Comparison of ENCODE assay signal across 8 mouse cellular contexts in the genomic region with DNA sequence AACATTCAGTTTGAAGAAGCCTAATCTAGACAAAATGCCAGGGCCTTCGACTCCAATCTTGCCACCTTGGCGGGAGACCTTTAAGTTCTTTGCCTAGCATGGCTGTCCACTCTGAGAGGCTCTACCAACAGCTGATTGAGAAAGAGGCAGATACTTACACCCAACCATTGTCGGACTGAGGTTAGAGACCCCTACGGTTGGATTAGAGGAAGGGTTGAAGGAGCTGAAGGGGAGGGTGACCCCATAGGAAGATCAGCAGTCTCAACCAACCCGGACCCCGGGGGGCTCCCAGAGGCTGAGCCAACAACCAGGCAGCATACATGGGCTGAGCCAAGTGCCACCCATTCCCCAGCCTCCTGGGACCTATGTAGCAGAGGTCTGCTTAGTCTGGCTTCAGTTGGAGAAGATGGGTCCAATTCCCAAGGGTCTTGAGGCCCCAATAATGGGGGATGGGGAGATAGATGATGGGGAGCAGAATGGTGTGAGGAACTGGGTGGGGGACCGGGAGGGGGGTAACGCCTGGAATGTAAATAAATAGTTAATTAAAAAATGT. TPM values are rescaled to one million over a fixed set of nuclear protein-coding genes. Genes with fewer than 3 reads are reported as not detected.
DNase-seq lines count a peak whose midpoint lies in the region; ATAC-seq and TF ChIP-seq lines count a peak whose summit lies in the region.

No protein-coding gene starts in this region.

- no peaks in the 10 kb centered on the region for H3K9me3 ChIP-seq in forebrain, embryonic 11.5 days (ENCODE audit: control insufficient read depth, low read length)
- H3K9me3 ChIP-seq in kidney, embryonic 14.5 days (ENCODE audit: control insufficient read depth, low read length) = no peaks in the 10 kb centered on the region
- H3K9me3 ChIP-seq in midbrain, embryonic 16.5 days (replicated peaks; ENCODE audit: control insufficient read depth, low read length, poor library complexity, severe bottlenecking) = no peaks in the 10 kb centered on the region

- no peak overlapping the region for H3K27ac ChIP-seq in bone marrow macrophage, adult 2 months (ENCODE audit: insufficient read depth, low read depth, low read length)
- H3K27ac ChIP-seq in forebrain, embryonic 11.5 days (ENCODE audit: low read depth, low read length) = no peak overlapping the region
- H3K27ac ChIP-seq in kidney, embryonic 14.5 days (ENCODE audit: low read depth, low read length) = no peak overlapping the region
- peak overlapping the region; percentile 91 for H3K27ac ChIP-seq in midbrain, embryonic 16.5 days (ENCODE audit: low read length)

- H3K36me3 ChIP-seq in forebrain, embryonic 11.5 days (ENCODE audit: control insufficient read depth, insufficient read depth, low read length) = no peaks in the 10 kb centered on the region
- no peaks in the 10 kb centered on the region for H3K36me3 ChIP-seq in kidney, embryonic 14.5 days (ENCODE audit: control insufficient read depth, insufficient read depth, low read length)
- H3K36me3 ChIP-seq in midbrain, embryonic 16.5 days (ENCODE audit: control insufficient read depth, insufficient read depth, low read length) = no peaks in the 10 kb centered on the region

- H3K4me1 ChIP-seq in bone marrow macrophage, adult 2 months (ENCODE audit: control insufficient read depth, insufficient read depth, low read length) = peaks cover 6% of the 10 kb centered on the region
- H3K4me1 ChIP-seq in forebrain, embryonic 11.5 days (replicated peaks; ENCODE audit: control insufficient read depth, insufficient read depth, low read length) = no peaks in the 10 kb centered on the region
- H3K4me1 ChIP-seq in kidney, embryonic 14.5 days (ENCODE audit: control insufficient read depth, insufficient read depth, low read length) = peaks cover 7% of the 10 kb centered on the region; the same call in 1 of the 2 replicates
- peaks cover 16% of the 10 kb centered on the region for H3K4me1 ChIP-seq in midbrain, embryonic 16.5 days (ENCODE audit: control insufficient read depth, insufficient read depth, low read length)

- H3K27me3 ChIP-seq in forebrain, embryonic 11.5 days (ENCODE audit: control insufficient read depth, insufficient read depth, low read length) = no peaks in the 10 kb centered on the region
- no peaks in the 10 kb centered on the region for H3K27me3 ChIP-seq in kidney, embryonic 14.5 days (ENCODE audit: control insufficient read depth, insufficient read depth, low read length)
- H3K27me3 ChIP-seq in midbrain, embryonic 16.5 days (ENCODE audit: control insufficient read depth, insufficient read depth, low read depth, low read length) = no peaks in the 10 kb centered on the region

- intact Hi-C loops in left cerebral cortex, postnatal 10 days (cut with DNase I) = no loop called here

- no peak for TF ChIP-seq POLR2A in bone marrow macrophage, adult 2 months (IDR thresholded peaks at IDR 0.05; ENCODE audit: borderline replicate concordance, low read depth, low read length)

- H3K4me2 ChIP-seq in forebrain, embryonic 11.5 days (ENCODE audit: low read depth, low read length, severe bottlenecking) = peak overlapping the region; percentile 29
- peak overlapping the region; percentile 54 for H3K4me2 ChIP-seq in kidney, embryonic 14.5 days (replicated peaks; ENCODE audit: low read depth, low read length)
- peak overlapping the region; percentile 87 for H3K4me2 ChIP-seq in midbrain, embryonic 16.5 days (ENCODE audit: low read length)

- peak; percentile 73 for ATAC-seq in forebrain, embryonic 11.5 days (replicated peaks; ENCODE audit: low FRiP score)
- peak; percentile 72 for ATAC-seq in kidney, embryonic 14.5 days (ENCODE audit: low FRiP score, low TSS enrichment)
- peak; percentile 85 for ATAC-seq in midbrain, embryonic 16.5 days

- peak; percentile 4 to 32 for DNase-seq in left cerebral cortex, postnatal 10 days (ENCODE audit: extremely low spot score in 1 of 2, low spot score in 2 of 2)
- no peak for DNase-seq in left cerebral cortex, adult 9 months (ENCODE audit: low spot score in 2 of 2)
- peak; percentile 55 for DNase-seq in forebrain, embryonic 11.5 days (ENCODE audit: low spot score)
- DNase-seq in gastrocnemius, adult 18-20 months (ENCODE audit: low spot score) = no peak
- no peak for DNase-seq in frontal cortex, postnatal 25 days (ENCODE audit: low spot score in 2 of 2)

- H3K4me3 ChIP-seq in bone marrow macrophage, adult 2 months (ENCODE audit: insufficient read depth, low read length) = peak overlapping the region; percentile 65
- peak overlapping the region; percentile 57 for H3K4me3 ChIP-seq in forebrain, embryonic 11.5 days (ENCODE audit: low read depth, low read length)
- H3K4me3 ChIP-seq in kidney, embryonic 14.5 days (ENCODE audit: low read length) = peak overlapping the region; percentile 77
- peak overlapping the region; percentile 86 for H3K4me3 ChIP-seq in midbrain, embryonic 16.5 days (ENCODE audit: low read depth, low read length)

- WGBS in forebrain, embryonic 11.5 days = 57% methylated on average over 8 of the region's 8 CpGs
- 58% methylated on average over 8 of the region's 8 CpGs for WGBS in kidney, embryonic 14.5 days
- 68% methylated on average over 8 of the region's 8 CpGs for WGBS in midbrain, embryonic 16.5 days

- H3K9ac ChIP-seq in forebrain, embryonic 11.5 days (ENCODE audit: low read length) = no peak overlapping the region; the same call in 1 of the 2 replicates
- peak overlapping the region; percentile 91 for H3K9ac ChIP-seq in kidney, embryonic 14.5 days (ENCODE audit: low read depth, low read length)
- peak overlapping the region; percentile 93 for H3K9ac ChIP-seq in midbrain, embryonic 16.5 days (ENCODE audit: low read depth, low read length)

- TF ChIP-seq CTCF in bone marrow macrophage, adult 2 months (IDR thresholded peaks at IDR 0.05; ENCODE audit: low read depth, low read length) = no peak

RNA-seq across cellular contexts. Expression of a gene that starts 0.5 kb away (rescaled TPM):
- 10 to 100 TPM; 63.4 to 67.1 TPM for total RNA-seq in left cerebral cortex, postnatal 10 days (2021)
- 75.2 and 105 TPM in 2 replicates for polyA plus RNA-seq in bone marrow macrophage, adult 2 months (2012; ENCODE audit: insufficient read depth, insufficient read length, missing spikeins)
- 96.2 and 101 TPM in 2 replicates for polyA plus RNA-seq in forebrain, embryonic 11.5 days (2014; fragmentation: Nextera tagmentation; extraction: Ambion mirVana)
- 102 and 146 TPM in 2 replicates for polyA plus RNA-seq in kidney, embryonic 14.5 days (2014; fragmentation: Nextera tagmentation; extraction: Ambion mirVana)
- polyA plus RNA-seq in midbrain, embryonic 16.5 days (2015; fragmentation: Nextera tagmentation; extraction: Ambion mirVana) = 167 and 178 TPM in 2 replicates
- total RNA-seq in gastrocnemius, adult 18-20 months (2021) = 10 to 100 TPM; 33.1 to 35.7 TPM

RNA-seq across cellular contexts. Expression of a gene that starts 45.5 kb away (rescaled TPM):
- 10 to 100 TPM; 30.9 to 35.5 TPM for total RNA-seq in left cerebral cortex, postnatal 10 days (2021)
- 24.0 and 24.5 TPM in 2 replicates for polyA plus RNA-seq in bone marrow macrophage, adult 2 months (2012; ENCODE audit: insufficient read depth, insufficient read length, missing spikeins)
- polyA plus RNA-seq in forebrain, embryonic 11.5 days (2014; fragmentation: Nextera tagmentation; extraction: Ambion mirVana) = 88.4 and 95.2 TPM in 2 replicates
- 93.0 and 103 TPM in 2 replicates for polyA plus RNA-seq in kidney, embryonic 14.5 days (2014; fragmentation: Nextera tagmentation; extraction: Ambion mirVana)
- 40.9 TPM in 2 replicates for polyA plus RNA-seq in midbrain, embryonic 16.5 days (2015; fragmentation: Nextera tagmentation; extraction: Ambion mirVana)
- 10 to 100 TPM; 53.3 to 53.4 TPM for total RNA-seq in gastrocnemius, adult 18-20 months (2021)

Comparison
In these comparisons a context has a peak if more than half of its experiments do, and no peak if none do; other contexts are left out.
1. DNase-seq: peak in left cerebral cortex, postnatal 10 days (2 of 2) and forebrain, embryonic 11.5 days (single experiment); none in left cerebral cortex, adult 9 months (0 of 2), gastrocnemius, adult 18-20 months (single experiment) and frontal cortex, postnatal 25 days (0 of 2).
2. H3K4me2 ChIP-seq: peak in every context shown above with its lines; median percentile 87 in midbrain, embryonic 16.5 days; 54 in kidney, embryonic 14.5 days; 29 in forebrain, embryonic 11.5 days.
3. Peak in every context shown above with its lines, with median percentiles within 50 percentile points of each other: H3K4me3 ChIP-seq and ATAC-seq.